ENCODE assay signal across 10 mouse cellular contexts in genomic region chr13:9750320-9750719, GRCm38 (mm10). TPM values are rescaled to one million over a fixed set of nuclear protein-coding genes. Genes with fewer than 3 reads are reported as not detected.
DNase-seq lines count a peak whose midpoint lies in the region; ATAC-seq and TF ChIP-seq lines count a peak whose summit lies in the region.
"Had no signal": no experiment of that assay in that cellular context is flagged by ENCODE, and none has a peak within 500 bp of the region (broad histone marks: within the 10 kb centered on the region; RNA-seq: fewer than 3 reads in every experiment).

No protein-coding gene starts in this region.

- no peak overlapping the region; the same call in 1 of the 2 replicates for H3K27ac ChIP-seq in hindbrain, postnatal 0 days
- H3K27ac ChIP-seq in hindbrain, embryonic 10.5 days = no peak overlapping the region

- no peak overlapping the region for H3K9ac ChIP-seq in hindbrain, postnatal 0 days (replicated peaks; ENCODE audit: low read length)

- peaks cover 3% of the 10 kb centered on the region; the same call in 1 of the 2 replicates for H3K4me1 ChIP-seq in hindbrain, postnatal 0 days (ENCODE audit: insufficient read depth, low read length)
- peaks cover 15% of the 10 kb centered on the region for H3K4me1 ChIP-seq in hindbrain, embryonic 10.5 days (replicated peaks)

- 15% methylated on average over 1 of the region's 1 CpGs for WGBS in hindbrain, postnatal 0 days
- WGBS in hindbrain, embryonic 10.5 days = 70% methylated on average over 1 of the region's 1 CpGs

- no peaks in the 10 kb centered on the region for H3K27me3 ChIP-seq in hindbrain, postnatal 0 days (ENCODE audit: insufficient read depth, low read length)
- H3K27me3 ChIP-seq in hindbrain, embryonic 10.5 days (ENCODE audit: insufficient read depth, poor library complexity, severe bottlenecking) = no peaks in the 10 kb centered on the region

- no peaks in the 10 kb centered on the region for H3K9me3 ChIP-seq in hindbrain, postnatal 0 days (ENCODE audit: low read length)
- no peaks in the 10 kb centered on the region for H3K9me3 ChIP-seq in hindbrain, embryonic 10.5 days

- intact Hi-C loops in left cerebral cortex, postnatal 25 days (cut with DNase I) = no loop called here

- peak; percentile 38 for DNase-seq in cerebellum, adult 11 months
- DNase-seq in cerebellum, adult 8-10 months = no peak
- DNase-seq in hindbrain, postnatal 0 days (ENCODE audit: low spot score) = peak; percentile 54
- no peak for DNase-seq in hindbrain, embryonic 10.5 days (ENCODE audit: low spot score)
- peak; percentile 32 for DNase-seq in MN1 (ENCODE audit: low spot score)
- DNase-seq in cerebellum, postnatal 10 days = peak; percentile 56 to 74
- DNase-seq in ovary, adult 18-20 months (ENCODE audit: low spot score) = no peak
- DNase-seq in left cerebral cortex, postnatal 25 days (ENCODE audit: low spot score in 2 of 2) = no peak
- DNase-seq: thymus, adult 18-20 months had no signal

- no peak for TF ChIP-seq CTCF in hindbrain, postnatal 0 days (IDR thresholded peaks at IDR 0.05; ENCODE audit: low read depth)

- H3K4me3 ChIP-seq in hindbrain, postnatal 0 days (ENCODE audit: low read length) = no peak overlapping the region
- H3K4me3 ChIP-seq in hindbrain, embryonic 10.5 days = no peak overlapping the region

- ATAC-seq in hindbrain, postnatal 0 days = no peak
- ATAC-seq: inflammation-experienced regulatory T-cells, adult 6 months had no signal

- no peaks in the 10 kb centered on the region for H3K36me3 ChIP-seq in hindbrain, postnatal 0 days (ENCODE audit: insufficient read depth, low read length)
- no peaks in the 10 kb centered on the region for H3K36me3 ChIP-seq in hindbrain, embryonic 10.5 days

- H3K4me2 ChIP-seq in hindbrain, postnatal 0 days (ENCODE audit: low read depth, low read length) = no peak overlapping the region

RNA-seq across cellular contexts. Expression of gene Zmynd11, which starts 14.8 kb away (rescaled TPM):
- 104 and 143 TPM in 2 replicates for total RNA-seq in hindbrain, postnatal 0 days (2014; rRNA removed)
- polyA plus RNA-seq in hindbrain, postnatal 0 days (2015; fragmentation: Nextera tagmentation; extraction: Ambion mirVana) = 121 and 127 TPM in 2 replicates
- 94.1 and 111 TPM in 2 replicates for polyA plus RNA-seq in hindbrain, embryonic 10.5 days (2016; fragmentation: Nextera tagmentation; extraction: Ambion mirVana)
- 100 to 1,000 TPM; 224 to 246 TPM for total RNA-seq in left cerebral cortex, postnatal 25 days (2021)

Comparison
In these comparisons a context has a peak if more than half of its experiments do, and no peak if none do; other contexts are left out.
1. DNase-seq: peak in cerebellum, adult 11 months (single experiment), hindbrain, postnatal 0 days (single experiment), MN1 (single experiment) and cerebellum, postnatal 10 days (2 of 2); none in cerebellum, adult 8-10 months (single experiment), hindbrain, embryonic 10.5 days (single experiment), ovary, adult 18-20 months (single experiment) and left cerebral cortex, postnatal 25 days (0 of 2).